Mouse (Mus musculus) heart, embryonic 14.5 days (tissue): ENCODE measurements around the gene Nme1. TPM values are rescaled to one million over a fixed set of nuclear protein-coding genes. Genes with fewer than 3 reads are reported as not detected.
A peak's percentile ranks its signal among the peaks of the same experiment; 100 is the strongest.

Source experiments
- ATAC-seq: fragments of 200-750 bp; cut with Nextera tagmentation; 2 replicates; pipeline ENCODE4 v1.8.0; 2017; ENCODE audit warnings: low read depth, moderate TSS enrichment; ENCODE audit not compliant: insufficient number of reproducible peaks, insufficient read depth, low FRiP score
- H3K27ac ChIP-seq, 2 experiments: fragments of 200-500 bp in 1 of 2; fragments of 300-500 bp in 1 of 2; sonication (generic) in 1 of 2; replicated peaks in 1 of 2; 2 replicates each; pipeline ENCODE4 v1.5.1; 2012 to 2014; ENCODE audit warnings: low read depth in 2 of 2, low read length in 2 of 2, control low read depth in 1 of 2, mild to moderate bottlenecking in 1 of 2, mixed read lengths in 1 of 2; ENCODE audit not compliant: control insufficient read depth in 1 of 2, insufficient read depth in 1 of 2
- H3K27me3 ChIP-seq: fragments of 300-500 bp; sonication (generic); 2 replicates; pipeline ENCODE4 v1.6.1; 2014; ENCODE audit warnings: mild to moderate bottlenecking, low read length, control low read depth; ENCODE audit not compliant: control insufficient read depth, insufficient read depth
- H3K36me3 ChIP-seq: fragments of 300-500 bp; sonication (generic); 2 replicates; pipeline ENCODE4 v1.6.1; 2014; ENCODE audit warnings: mild to moderate bottlenecking, control low read depth, low read length, mixed read lengths; ENCODE audit not compliant: control insufficient read depth, insufficient read depth
- H3K4me1 ChIP-seq, 2 experiments: fragments of 200-500 bp in 1 of 2; fragments of 300-500 bp in 1 of 2; sonication (generic) in 1 of 2; 2 replicates each; pipeline ENCODE4 v1.6.1; 2012 to 2014; ENCODE audit warnings: low read length in 2 of 2, control low read depth in 1 of 2, mixed read lengths in 1 of 2; ENCODE audit not compliant: control insufficient read depth in 2 of 2, insufficient read depth in 2 of 2
- H3K4me2 ChIP-seq: fragments of 300-500 bp; sonication (generic); 2 replicates; pipeline ENCODE4 v1.6.1; 2014; ENCODE audit warnings: mild to moderate bottlenecking, low read length
- H3K4me3 ChIP-seq, 2 experiments: fragments of 200-500 bp in 1 of 2; fragments of 300-500 bp in 1 of 2; sonication (generic) in 1 of 2; 2 replicates each; pipeline ENCODE4 v1.5.1; 2012 to 2014; ENCODE audit warnings: low read length in 2 of 2, mild to moderate bottlenecking in 2 of 2, control low read depth in 1 of 2, low read depth in 1 of 2, moderate library complexity in 1 of 2; ENCODE audit not compliant: control insufficient read depth in 1 of 2, insufficient read depth in 1 of 2
- H3K9ac ChIP-seq: fragments of 300-500 bp; sonication (generic); 2 replicates; pipeline ENCODE4 v1.6.1; 2014; ENCODE audit warnings: mild to moderate bottlenecking, low read length
- H3K9me3 ChIP-seq: fragments of 300-500 bp; sonication (generic); 2 replicates; pipeline ENCODE4 v1.6.1; 2016; ENCODE audit warnings: low read length, control low read depth; ENCODE audit not compliant: control insufficient read depth
- WGBS: fragments of 180-500 bp; shearing (Covaris S2); extraction: QIAGEN DNeasy Blood & Tissue Kit; methylation state at CpG from one replicate; pipeline ENCODE4 v1.1.7; 2014; 5-methylcytosine and 5-hydroxymethylcytosine counted together
- polyA plus RNA-seq: library from polyadenylated mRNA; unstranded; fragments of >200 nt; fragmentation: Nextera tagmentation; extraction: Ambion mirVana; gene quantifications from 2 replicates; pipeline ENCODE4 v1.2.1, GENCODE M21; 2014

Gene Nme1
- polyA plus RNA-seq, 1 experiment from 2014 or later, result 93.3 TPM

DNA sequence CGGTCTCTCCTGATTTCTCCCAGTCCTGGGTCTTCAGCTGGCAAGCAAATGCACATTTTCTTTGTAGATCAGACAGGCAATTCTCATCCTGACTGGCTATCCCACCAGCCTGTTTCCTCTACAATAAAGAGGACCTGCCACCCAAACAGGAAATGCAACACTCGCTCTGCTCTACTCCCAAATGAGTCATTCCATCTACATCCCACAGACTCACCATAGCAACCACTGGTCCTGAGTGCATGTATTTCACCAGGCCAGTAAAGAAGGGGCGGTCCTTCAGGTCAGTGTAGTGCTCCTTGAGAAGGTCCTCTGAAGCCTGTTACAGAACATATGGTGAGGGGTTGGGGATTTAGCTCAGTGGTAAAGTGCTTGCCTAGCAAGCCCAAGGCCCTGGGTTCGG, 5.3 kb downstream of the Nme1 start:
- WGBS, result 88% methylated on average over 4 of the region's 4 CpGs
- H3K4me2 ChIP-seq, result no peak overlapping the region
- no peak overlapping the region for H3K9ac ChIP-seq
- ATAC-seq, result no peak
- no peaks in the 10 kb centered on the region for H3K27me3 ChIP-seq
- H3K36me3 ChIP-seq, result peaks cover 77% of the 10 kb centered on the region
- no peak overlapping the region for H3K27ac ChIP-seq
- H3K9me3 ChIP-seq, result no peaks in the 10 kb centered on the region
- peaks cover 3% of the 10 kb centered on the region in 2 experiments; a peak in 2 of 4 replicates for H3K4me1 ChIP-seq
- H3K4me3 ChIP-seq, result no peak overlapping the region

DNA sequence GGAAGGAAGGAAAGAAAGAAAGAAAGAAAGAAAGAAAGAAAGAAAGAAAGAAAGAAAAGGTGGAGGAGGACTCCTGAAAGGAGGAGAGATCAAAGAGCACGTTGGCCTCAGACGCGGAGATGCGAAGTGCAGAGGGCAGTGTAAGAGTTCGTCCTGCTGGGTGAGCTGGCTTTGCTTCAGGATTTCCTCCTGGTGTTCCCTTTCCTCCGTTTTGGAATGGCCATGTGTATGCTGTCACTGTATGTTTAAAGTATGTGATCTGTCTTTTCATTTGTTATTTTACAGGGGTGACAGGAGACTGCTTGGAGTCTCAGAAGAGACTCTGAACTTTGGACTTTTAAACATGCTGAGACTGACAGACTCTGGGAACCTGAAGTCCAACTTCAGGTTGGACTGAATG, 6.8 kb downstream of the Nme1 start:
- no peak overlapping the region for H3K9ac ChIP-seq
- 88% methylated on average over 6 of the region's 6 CpGs for WGBS
- H3K27me3 ChIP-seq, result no peaks in the 10 kb centered on the region
- no peak for ATAC-seq
- no peaks in the 10 kb centered on the region for H3K9me3 ChIP-seq
- peaks cover 82% of the 10 kb centered on the region for H3K36me3 ChIP-seq
- no peak overlapping the region for H3K27ac ChIP-seq
- no peak overlapping the region for H3K4me2 ChIP-seq
- H3K4me1 ChIP-seq, result peaks cover 2% of the 10 kb centered on the region in 2 experiments; a peak in 3 of 4 replicates
- no peak overlapping the region for H3K4me3 ChIP-seq

DNA sequence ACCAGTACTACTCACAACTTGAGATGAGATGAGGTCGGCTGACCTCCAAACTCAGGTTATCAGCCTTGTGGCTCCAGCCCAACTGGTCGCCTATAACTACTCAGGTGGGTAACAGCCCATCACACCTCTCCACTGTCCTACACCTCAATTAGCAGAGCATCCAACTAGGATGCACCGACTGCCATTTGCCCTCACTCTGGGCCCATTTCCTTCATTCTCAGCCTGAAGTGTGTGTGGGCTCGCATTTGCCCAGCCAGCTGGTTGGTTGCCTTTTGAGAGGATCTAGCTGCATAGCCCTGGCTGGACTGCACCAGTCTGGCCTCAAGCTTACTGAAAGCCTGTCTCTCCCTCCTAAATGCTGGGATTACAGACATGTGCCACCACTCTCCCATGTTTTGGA, 10.6 kb downstream of the Nme1 start:
- H3K4me3 ChIP-seq, result no peak overlapping the region
- H3K4me2 ChIP-seq, result no peak overlapping the region
- no peak overlapping the region for H3K9ac ChIP-seq
- H3K27me3 ChIP-seq, result no peaks in the 10 kb centered on the region
- no peaks in the 10 kb centered on the region for H3K9me3 ChIP-seq
- ATAC-seq, result no peak
- 69% methylated on average over 4 of the region's 4 CpGs for WGBS
- no peak overlapping the region for H3K27ac ChIP-seq
- peaks cover 13 to 19% of the 10 kb centered on the region in 2 experiments for H3K4me1 ChIP-seq
- peaks cover 64% of the 10 kb centered on the region for H3K36me3 ChIP-seq

DNA sequence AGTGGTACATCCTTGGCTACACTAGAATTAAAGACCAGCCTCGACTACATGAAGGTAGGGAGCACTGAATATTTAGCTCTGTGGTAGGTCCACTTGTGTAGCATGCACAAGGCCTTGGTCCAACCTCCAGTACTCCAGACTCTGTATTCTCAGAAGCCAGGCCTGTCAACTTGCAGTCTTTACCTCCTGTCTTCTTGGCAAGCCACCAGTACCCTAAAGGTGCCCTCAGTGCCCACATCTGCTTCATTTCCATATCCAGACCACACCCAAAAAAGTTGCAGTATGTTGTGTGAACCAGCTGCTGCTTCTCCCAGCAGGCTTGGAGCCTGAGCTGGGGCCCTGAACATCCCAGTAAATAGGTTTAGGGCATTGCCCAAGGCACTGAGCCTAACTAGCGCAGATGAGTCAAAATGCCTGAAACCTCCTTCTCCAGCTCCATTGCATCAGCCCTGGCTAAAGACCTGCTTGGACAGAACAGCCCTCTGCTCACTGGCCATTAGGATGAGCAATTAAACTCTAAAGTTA, 11.2 kb downstream of the Nme1 start:
- Histone ChIP-seq H3K36me3 (peaks cover 64% of the 10 kb centered on the region), H3K27ac (no peak overlapping the region; a peak in 1 of 4 replicates), H3K4me1 (peaks cover 15 to 23% of the 10 kb centered on the region in 2 experiments), H3K4me3 (no peak overlapping the region), H3K9me3 (no peaks in the 10 kb centered on the region), H3K4me2 (no peak overlapping the region), H3K9ac (no peak overlapping the region), H3K27me3 (no peaks in the 10 kb centered on the region)
- WGBS, result 89% methylated on average over 2 of the region's 2 CpGs
- ATAC-seq, result no peak

DNA sequence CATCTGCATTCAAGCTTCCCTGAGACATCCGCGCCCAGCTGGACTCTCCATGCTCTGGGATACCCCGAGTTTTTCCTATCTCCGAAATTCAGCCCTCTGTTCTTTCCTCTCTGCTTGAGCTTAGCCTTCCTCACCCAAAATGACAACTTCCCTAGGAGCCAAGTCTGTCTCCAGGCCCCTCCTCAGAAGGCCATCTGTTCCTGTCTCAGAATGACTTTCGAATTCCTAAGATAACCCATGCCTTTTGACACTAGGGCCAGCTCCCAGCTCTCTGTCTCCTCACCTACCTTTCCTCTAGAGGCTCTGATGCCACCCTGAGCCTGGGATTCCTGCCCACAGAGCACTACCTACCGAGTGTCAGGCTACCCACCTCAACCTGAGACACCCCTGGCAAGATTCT, 12.2 kb downstream of the Nme1 start, which contains the start of gene Nme2:
TSS of gene Nme2 (minus strand) at position 101 of the 400 bp plus-strand sequence.
- no peaks in the 10 kb centered on the region for H3K9me3 ChIP-seq
- peaks cover 66% of the 10 kb centered on the region for H3K36me3 ChIP-seq
- peak within 1 kb of the TSS; percentile 59 to 74 for H3K4me3 ChIP-seq
- H3K4me2 ChIP-seq, result peak within 1 kb of the TSS; percentile 73
- H3K9ac ChIP-seq, result peak within 1 kb of the TSS; percentile 80
- 0% methylated on average over 6 of the region's 6 CpGs for WGBS
- H3K27ac ChIP-seq, result peak within 1 kb of the TSS; percentile 88 to 94
- H3K4me1 ChIP-seq, result peaks cover 15 to 23% of the 10 kb centered on the region in 2 experiments
- no peaks in the 10 kb centered on the region for H3K27me3 ChIP-seq
- ATAC-seq, result no peak

DNA sequence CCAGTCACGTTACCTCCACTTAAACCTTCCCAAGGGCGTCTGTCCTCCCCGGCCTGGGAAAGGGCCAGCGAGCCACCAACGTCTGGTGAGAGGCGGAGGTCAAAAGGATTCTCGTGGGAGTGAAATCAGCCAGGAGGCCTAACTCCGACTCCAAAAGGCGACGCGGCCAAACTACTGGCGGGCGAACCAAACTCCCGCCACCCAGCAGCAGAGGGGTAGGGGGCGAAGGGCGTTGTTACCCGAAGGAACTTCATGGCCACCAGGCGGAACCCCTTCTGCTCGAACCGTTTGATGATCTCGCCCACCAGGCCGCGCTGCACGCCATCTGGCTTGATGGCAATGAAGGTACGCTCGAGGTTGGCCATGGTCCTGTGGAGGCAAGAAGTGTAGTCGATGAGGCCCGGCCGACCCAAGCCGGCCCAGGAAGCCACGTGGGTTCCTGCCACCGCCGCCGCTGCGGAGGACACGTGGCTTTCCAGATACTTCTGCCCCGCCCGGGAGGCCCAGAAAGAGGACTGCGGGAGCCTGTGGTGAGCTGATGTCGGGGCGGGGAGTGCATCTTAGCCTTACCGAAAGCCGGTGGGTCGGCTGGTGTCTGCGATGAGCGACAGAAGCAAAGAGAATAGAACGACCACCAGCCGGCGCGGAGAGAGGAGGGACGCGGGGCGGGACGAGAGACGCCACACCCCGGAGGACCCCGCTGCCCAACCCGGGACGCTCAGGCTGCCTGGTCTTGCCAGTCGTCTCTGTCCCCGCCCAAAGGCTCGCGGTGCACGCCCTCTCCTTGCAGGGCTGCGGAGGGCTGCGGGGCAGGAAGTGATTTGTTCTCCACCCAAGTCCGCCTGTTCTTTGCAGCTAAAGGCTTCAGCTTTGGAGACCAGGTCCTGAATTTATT, 12.8 kb downstream of the Nme1 start:
- ATAC-seq, result peak; percentile 96
- under 1% methylated on average over 62 of the region's 67 CpGs for WGBS
- peaks cover 15 to 23% of the 10 kb centered on the region in 2 experiments for H3K4me1 ChIP-seq
- H3K4me2 ChIP-seq, result peak overlapping the region; percentile 73
- no peaks in the 10 kb centered on the region for H3K9me3 ChIP-seq
- peak overlapping the region; percentile 88 to 94 for H3K27ac ChIP-seq
- no peaks in the 10 kb centered on the region for H3K27me3 ChIP-seq
- H3K9ac ChIP-seq, result peak overlapping the region; percentile 80
- peaks cover 66% of the 10 kb centered on the region for H3K36me3 ChIP-seq
- peak overlapping the region; percentile 59 to 74 for H3K4me3 ChIP-seq

DNA sequence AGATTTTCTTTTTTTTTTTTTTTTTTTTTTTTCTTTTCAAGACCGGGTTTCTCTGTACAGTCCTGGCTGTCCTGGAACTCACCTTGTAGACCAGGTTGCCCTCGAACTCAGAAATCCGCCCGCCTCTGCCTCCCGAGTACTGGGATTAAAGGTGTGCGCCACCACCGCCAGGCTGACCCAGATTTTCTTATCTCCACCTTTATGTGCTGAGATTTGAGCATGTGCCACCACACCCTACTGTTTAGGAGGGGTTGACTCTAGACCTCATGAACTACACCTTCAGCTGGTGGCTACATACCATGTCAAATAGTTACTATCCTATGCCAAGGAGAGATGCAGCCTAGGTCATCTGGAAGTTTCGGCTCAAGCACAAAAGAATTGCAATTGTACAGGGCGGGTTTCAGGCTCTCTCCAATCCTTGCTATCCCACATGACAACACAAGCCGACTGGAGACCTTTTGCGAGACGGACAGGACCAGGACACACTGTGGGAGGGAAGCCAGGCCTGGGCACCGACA, 13.5 kb downstream of the Nme1 start:
- WGBS, result 33% methylated on average over 13 of the region's 13 CpGs
- H3K27me3 ChIP-seq, result no peaks in the 10 kb centered on the region
- peak overlapping the region; percentile 88 to 94 for H3K27ac ChIP-seq
- peak overlapping the region; percentile 59 to 74 for H3K4me3 ChIP-seq
- H3K4me1 ChIP-seq, result peaks cover 15 to 23% of the 10 kb centered on the region in 2 experiments
- H3K9ac ChIP-seq, result peak overlapping the region; percentile 80
- peak; percentile 56 for ATAC-seq
- peak overlapping the region; percentile 73 for H3K4me2 ChIP-seq
- no peaks in the 10 kb centered on the region for H3K9me3 ChIP-seq
- H3K36me3 ChIP-seq, result peaks cover 67% of the 10 kb centered on the region
